Mouse (Mus musculus) thymus, adult 2 months (tissue): ENCODE measurements around the gene Dpysl4.

ENCODE experiments used
- CTCF ChIP-seq: fragments of 200-500 bp; IDR thresholded peaks from 2 replicates; pipeline ENCODE4 v1.5.1; 2012; ENCODE audit warnings: mild to moderate bottlenecking, control low read depth, low read length, moderate library complexity, borderline replicate concordance; ENCODE audit not compliant: control insufficient read depth, poor library complexity, insufficient read depth; ENCODE audit errors: extremely low read depth
- POLR2A ChIP-seq: fragments of 200-500 bp; IDR thresholded peaks from 2 replicates; pipeline ENCODE4 v1.6.1; 2012; ENCODE audit warnings: mild to moderate bottlenecking, low read length, control low read depth, moderate library complexity; ENCODE audit not compliant: control insufficient read depth, poor library complexity, insufficient read depth; ENCODE audit errors: extremely low read depth

GRCm38 (mm10) chr7:139093781-139094180 lies 8.0 kb downstream of the Dpysl4 start:
- TF ChIP-seq CTCF (no peak), POLR2A (no peak)
